Mouse (Mus musculus) stomach, embryonic 14.5 days (tissue): ENCODE measurements around the gene Omt2b. TPM values are rescaled to one million over a fixed set of nuclear protein-coding genes. Genes with fewer than 3 reads are reported as not detected.
A peak's percentile ranks its signal among the peaks of the same experiment; 100 is the strongest.
"Not testable (repeated sequence)": the region's sequence is repeated elsewhere in the genome, so short reads cannot be mapped to it uniquely, and the experiment has no call there.

Experiments used
- ATAC-seq: fragments of 200-750 bp; cut with Nextera tagmentation; 2 replicates; pipeline ENCODE4 v1.8.0; 2017; ENCODE audit warnings: low read depth, moderate TSS enrichment; ENCODE audit not compliant: insufficient number of reproducible peaks, insufficient read depth, low FRiP score
- H3K27ac ChIP-seq: fragments of 300-500 bp; sonication (generic); 2 replicates; pipeline ENCODE4 v1.5.1; 2014; ENCODE audit warnings: mild to moderate bottlenecking, low read length, moderate library complexity, mixed read lengths
- H3K27me3 ChIP-seq: fragments of 300-500 bp; sonication (generic); 2 replicates; pipeline ENCODE4 v1.6.1; 2014; ENCODE audit warnings: low read length, control low read depth, mixed read lengths; ENCODE audit not compliant: control insufficient read depth, insufficient read depth
- H3K36me3 ChIP-seq: fragments of 300-500 bp; sonication (generic); 2 replicates; pipeline ENCODE4 v1.6.1; 2014; ENCODE audit warnings: mild to moderate bottlenecking, control low read depth, low read length, moderate library complexity, mixed read lengths; ENCODE audit not compliant: control insufficient read depth, insufficient read depth
- H3K4me1 ChIP-seq: fragments of 300-500 bp; sonication (generic); 2 replicates; pipeline ENCODE4 v1.6.1; 2014; ENCODE audit warnings: low read length, control low read depth, mixed read lengths; ENCODE audit not compliant: control insufficient read depth, insufficient read depth
- H3K4me2 ChIP-seq: fragments of 300-500 bp; sonication (generic); replicated peaks from 2 replicates; pipeline ENCODE4 v1.6.1; 2014; ENCODE audit warnings: low read depth, low read length, control low read depth
- H3K4me3 ChIP-seq: fragments of 300-500 bp; sonication (generic); 2 replicates; pipeline ENCODE4 v1.5.1; 2014; ENCODE audit warnings: low read depth, low read length, control low read depth
- H3K9ac ChIP-seq: fragments of 300-500 bp; sonication (generic); replicated peaks from 2 replicates; pipeline ENCODE4 v1.6.1; 2014; ENCODE audit warnings: low read depth, mild to moderate bottlenecking, control low read depth, low read length, moderate library complexity, mixed read lengths
- H3K9me3 ChIP-seq: fragments of 300-500 bp; sonication (generic); 2 replicates; pipeline ENCODE4 v1.6.1; 2016; ENCODE audit warnings: low read depth, low read length, control low read depth; ENCODE audit not compliant: control insufficient read depth
- WGBS: fragments of 180-500 bp; shearing (Covaris S2); extraction: QIAGEN DNeasy Blood & Tissue Kit; methylation state at CpG from one replicate; pipeline ENCODE4 v1.1.7; 2014; 5-methylcytosine and 5-hydroxymethylcytosine counted together
- polyA plus RNA-seq: library from polyadenylated mRNA; unstranded; fragments of >200 nt; fragmentation: Nextera tagmentation; extraction: Ambion mirVana; gene quantifications from 2 replicates; pipeline ENCODE4 v1.2.1, GENCODE M21; 2014

Gene Omt2b
- not detected in 2 replicates for polyA plus RNA-seq

- H3K4me3 ChIP-seq, H3K27ac ChIP-seq, H3K9ac ChIP-seq, H3K4me1 ChIP-seq, ATAC-seq, H3K9me3 ChIP-seq, H3K36me3 ChIP-seq, H3K27me3 ChIP-seq, H3K4me2 ChIP-seq: not testable (repeated sequence)
- WGBS, result 91% methylated on average over 1 of the region's 1 CpGs
These were observed at the start of gene Omt2b for GRCm38 (mm10) chr9:78327289-78327688. TSS of gene Omt2b (plus strand) at chr9:78327589.

- WGBS, result 71% methylated on average over 4 of the region's 4 CpGs
- H3K4me1 ChIP-seq, H3K27me3 ChIP-seq, H3K36me3 ChIP-seq, H3K4me3 ChIP-seq, H3K27ac ChIP-seq, H3K9me3 ChIP-seq, H3K9ac ChIP-seq, ATAC-seq, H3K4me2 ChIP-seq: not testable (repeated sequence)
These were observed 45.2 kb upstream of the Omt2b start for GRCm38 (mm10) chr9:78282002-78282711.

GRCm38 (mm10) chr9:78289063-78289462, 38.3 kb upstream of the Omt2b start:
- H3K4me1 ChIP-seq, H3K36me3 ChIP-seq, ATAC-seq, H3K4me3 ChIP-seq, H3K9me3 ChIP-seq, H3K27me3 ChIP-seq, H3K9ac ChIP-seq, H3K27ac ChIP-seq, H3K4me2 ChIP-seq: not testable (repeated sequence)
- 67% methylated on average over 1 of the region's 1 CpGs for WGBS

GRCm38 (mm10) chr9:78289723-78290122, 37.7 kb upstream of the Omt2b start, which contains the start of gene Gm10639:
TSS of gene Gm10639 (plus strand) at chr9:78289923.
- H3K27me3 ChIP-seq, H3K9me3 ChIP-seq, H3K9ac ChIP-seq, H3K4me2 ChIP-seq, H3K4me1 ChIP-seq, H3K27ac ChIP-seq, H3K4me3 ChIP-seq, H3K36me3 ChIP-seq: not testable (repeated sequence)
- 77% methylated on average over 3 of the region's 3 CpGs for WGBS
- ATAC-seq, result 0 out of 2 replicates have a peak, but pooled peaks have one; percentile 46

GRCm38 (mm10) chr9:78292462-78292861, 34.9 kb upstream of the Omt2b start:
- H3K4me3 ChIP-seq, H3K9me3 ChIP-seq, H3K27me3 ChIP-seq, ATAC-seq, H3K4me1 ChIP-seq, H3K36me3 ChIP-seq, H3K4me2 ChIP-seq, H3K27ac ChIP-seq, H3K9ac ChIP-seq: not testable (repeated sequence)
- WGBS, result 87% methylated on average over 8 of the region's 8 CpGs

- H3K9me3 ChIP-seq, H3K4me1 ChIP-seq, ATAC-seq, H3K27ac ChIP-seq, H3K9ac ChIP-seq, H3K4me3 ChIP-seq, H3K36me3 ChIP-seq, H3K27me3 ChIP-seq, H3K4me2 ChIP-seq: not testable (repeated sequence)
- 78% methylated on average over 1 of the region's 1 CpGs for WGBS
These were observed 33.7 kb upstream of the Omt2b start for GRCm38 (mm10) chr9:78293683-78294082.

GRCm38 (mm10) chr9:78294781-78295180, 32.6 kb upstream of the Omt2b start:
- WGBS, result 76% methylated on average over 5 of the region's 7 CpGs
- H3K36me3 ChIP-seq, H3K9ac ChIP-seq, ATAC-seq, H3K4me2 ChIP-seq, H3K27ac ChIP-seq, H3K4me3 ChIP-seq, H3K4me1 ChIP-seq, H3K27me3 ChIP-seq, H3K9me3 ChIP-seq: not testable (repeated sequence)

GRCm38 (mm10) chr9:78296089-78296488, 31.3 kb upstream of the Omt2b start:
- not testable (repeated sequence) for H3K36me3 ChIP-seq, H3K4me1 ChIP-seq, H3K9ac ChIP-seq, H3K4me2 ChIP-seq, H3K4me3 ChIP-seq, H3K27me3 ChIP-seq, H3K27ac ChIP-seq, H3K9me3 ChIP-seq, ATAC-seq
- 8% methylated on average over 6 of the region's 6 CpGs for WGBS

GRCm38 (mm10) chr9:78298232-78298631, 29.2 kb upstream of the Omt2b start:
- no peak overlapping the region for H3K4me2 ChIP-seq
- H3K4me3 ChIP-seq, result no peak overlapping the region
- H3K4me1 ChIP-seq, result no peaks in the 10 kb centered on the region
- H3K9ac ChIP-seq, result no peak overlapping the region
- 80% methylated on average over 1 of the region's 1 CpGs for WGBS
- H3K27ac ChIP-seq, result no peak overlapping the region
- no peaks in the 10 kb centered on the region for H3K27me3 ChIP-seq
- H3K36me3 ChIP-seq, result no peaks in the 10 kb centered on the region
- no peaks in the 10 kb centered on the region for H3K9me3 ChIP-seq
- ATAC-seq, result no peak
